Mouse (Mus musculus): ENCODE results near the gene Gm21663. TPM values are rescaled to one million over a fixed set of nuclear protein-coding genes. Genes with fewer than 3 reads are reported as not detected.
"Not testable (repeated sequence)": the region's sequence is repeated elsewhere in the genome, so short reads cannot be mapped to it uniquely, and the experiment has no call there.

Gene Gm21663
- polyA plus RNA-seq (2015; fragmentation: Nextera tagmentation; extraction: Ambion mirVana), result not detected in 2 replicates

DNA sequence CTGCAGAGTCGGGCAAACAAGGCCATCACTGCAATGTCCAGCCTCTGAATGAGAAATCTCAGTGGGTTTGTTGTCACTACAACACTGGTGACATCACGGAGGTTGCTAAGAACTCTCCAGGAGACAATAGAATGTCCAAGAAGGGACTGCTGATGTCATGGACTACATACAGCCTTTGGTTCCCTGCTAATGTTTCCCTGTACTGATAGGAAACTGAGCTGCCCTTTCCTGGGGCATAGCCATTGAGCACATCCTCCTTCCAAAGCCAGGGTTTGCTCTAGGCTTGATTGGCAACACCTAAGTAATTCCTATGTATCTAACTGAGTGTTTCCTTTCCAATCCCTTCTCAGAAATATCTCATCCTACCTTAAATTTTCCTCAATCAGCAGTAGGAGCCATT is at the start of gene Gm21663:
Gm21663 (minus strand) TSS at position 101 of the 400 bp plus-strand sequence.
- DNase-seq (ENCODE audit: low spot score), result not testable (repeated sequence)

DNA sequence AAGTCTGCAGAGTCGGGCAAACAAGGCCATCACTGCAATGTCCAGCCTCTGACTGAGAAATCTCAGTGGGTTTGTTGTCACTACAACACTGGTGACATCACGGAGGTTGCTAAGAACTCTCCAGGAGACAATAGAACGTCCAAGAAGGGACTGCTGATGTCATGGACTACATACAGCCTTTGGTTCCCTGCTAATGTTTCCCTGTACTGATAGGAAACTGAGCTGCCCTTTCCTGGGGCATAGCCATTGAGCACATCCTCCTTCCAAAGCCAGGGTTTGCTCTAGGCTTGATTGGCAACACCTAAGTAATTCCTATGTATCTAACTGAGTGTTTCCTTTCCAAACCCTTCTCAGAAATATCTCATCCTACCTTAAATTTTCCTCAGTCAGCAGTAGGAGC is 46.4 kb upstream of the Gm21663 start, which contains the start of gene Gm21698:
Gm21698 (minus strand) TSS at position 101 of the 400 bp plus-strand sequence.
- not testable (repeated sequence) for DNase-seq (ENCODE audit: low spot score)

DNA sequence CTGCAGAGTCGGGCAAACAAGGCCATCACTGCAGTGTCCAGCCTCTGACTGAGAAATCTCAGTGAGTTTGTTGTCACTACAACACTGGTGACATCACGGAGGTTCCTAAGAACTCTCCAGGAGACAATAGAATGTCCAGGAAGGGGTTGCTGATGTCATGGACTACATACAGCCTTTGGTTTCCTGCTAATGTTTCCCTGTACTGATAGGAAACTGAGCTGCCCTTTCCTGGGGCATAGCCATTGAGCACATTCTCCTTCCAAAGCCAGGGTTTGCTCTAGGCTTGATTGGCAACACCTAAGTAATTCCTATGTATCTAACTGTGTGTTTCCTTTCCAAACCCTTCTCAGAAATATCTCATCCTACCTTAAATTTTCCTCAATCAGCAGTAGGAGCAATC is 30.4 kb upstream of the Gm21663 start, which contains the start of gene Gm21680:
Gm21680 (minus strand) TSS at position 101 of the 400 bp plus-strand sequence.
- DNase-seq (ENCODE audit: low spot score), result not testable (repeated sequence)

DNA sequence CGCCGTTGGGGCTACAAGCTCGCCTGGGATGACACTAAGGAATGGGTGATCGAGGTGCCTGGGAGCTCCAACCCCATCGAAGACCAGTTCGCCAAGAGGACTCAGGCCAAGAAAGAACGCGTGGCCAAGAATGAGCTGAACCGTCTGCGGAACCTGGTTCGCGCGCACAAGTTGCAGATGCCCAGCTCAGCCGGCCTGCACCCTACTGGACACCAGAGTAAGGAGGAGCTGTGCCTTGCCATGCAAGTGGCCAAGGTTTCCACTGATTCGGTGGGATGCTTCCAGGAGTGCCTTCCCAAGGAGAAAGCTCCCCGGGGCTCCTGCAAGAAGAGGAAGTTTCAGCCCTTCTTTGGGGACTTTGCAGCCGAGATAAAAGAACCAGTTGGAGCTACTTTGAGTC is 14.9 kb upstream of the Gm21663 start:
- DNase-seq (ENCODE audit: low spot score), result not testable (repeated sequence)

DNA sequence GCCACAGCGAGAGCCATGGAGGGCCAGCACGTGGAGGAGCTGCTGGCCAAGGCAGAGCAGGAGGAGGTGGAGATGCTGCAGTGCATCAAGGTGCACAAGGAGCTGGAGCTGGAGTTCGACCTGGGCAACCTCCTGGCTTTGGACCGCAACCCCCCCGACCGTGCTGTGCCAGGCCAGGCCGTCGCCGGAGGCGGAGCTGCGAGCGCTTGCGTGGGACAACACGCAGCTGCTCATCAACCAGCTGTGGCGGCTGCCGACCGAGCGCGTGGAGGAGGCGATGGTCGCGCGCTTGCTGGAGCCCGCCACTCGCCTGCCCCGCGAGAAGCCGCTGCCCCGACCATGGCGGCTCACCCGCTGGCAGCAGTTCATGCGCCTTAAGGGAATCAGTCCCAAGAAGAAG is 14.4 kb upstream of the Gm21663 start:
- DNase-seq (ENCODE audit: low spot score), result not testable (repeated sequence)

DNA sequence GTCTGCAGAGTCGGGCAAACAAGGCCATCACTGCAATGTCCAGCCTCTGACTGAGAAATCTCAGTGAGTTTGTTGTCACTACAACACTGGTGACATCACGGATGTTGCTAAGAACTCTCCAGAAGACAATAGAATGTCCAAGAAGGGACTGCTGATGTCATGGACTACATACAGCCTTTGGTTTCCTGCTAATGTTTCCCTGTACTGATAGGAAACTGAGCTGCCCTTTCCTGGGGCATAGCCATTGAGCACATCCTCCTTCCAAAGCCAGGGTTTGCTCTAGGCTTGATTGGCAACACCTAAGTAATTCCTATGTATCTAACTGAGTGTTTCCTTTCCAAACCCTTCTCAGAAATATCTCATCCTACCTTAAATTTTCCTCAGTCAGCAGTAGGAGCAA is 12.1 kb upstream of the Gm21663 start, which contains the start of gene Gm21671:
Gm21671 (minus strand) TSS at position 101 of the 400 bp plus-strand sequence.
- not testable (repeated sequence) for DNase-seq (ENCODE audit: low spot score)

DNA sequence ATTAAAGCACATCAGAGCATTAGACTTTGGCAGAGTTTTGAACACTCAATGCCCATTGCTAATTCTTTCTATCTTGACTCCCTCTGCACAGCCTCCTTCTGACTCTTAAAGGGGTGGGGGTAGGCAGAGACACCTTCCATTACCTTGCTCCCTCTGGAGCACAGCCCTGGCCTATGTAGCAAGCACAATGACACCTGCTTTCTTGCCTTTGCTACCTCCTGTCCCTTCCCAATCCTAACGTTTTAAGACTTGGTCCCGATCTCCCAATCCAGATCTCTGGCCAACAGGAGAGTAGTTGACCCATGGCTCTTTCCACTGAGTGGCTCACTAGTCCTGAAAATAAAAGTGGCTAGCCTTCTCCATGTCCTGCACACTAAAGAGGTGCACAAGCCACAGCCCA is 3.2 kb upstream of the Gm21663 start:
- not testable (repeated sequence) for DNase-seq (ENCODE audit: low spot score)

DNA sequence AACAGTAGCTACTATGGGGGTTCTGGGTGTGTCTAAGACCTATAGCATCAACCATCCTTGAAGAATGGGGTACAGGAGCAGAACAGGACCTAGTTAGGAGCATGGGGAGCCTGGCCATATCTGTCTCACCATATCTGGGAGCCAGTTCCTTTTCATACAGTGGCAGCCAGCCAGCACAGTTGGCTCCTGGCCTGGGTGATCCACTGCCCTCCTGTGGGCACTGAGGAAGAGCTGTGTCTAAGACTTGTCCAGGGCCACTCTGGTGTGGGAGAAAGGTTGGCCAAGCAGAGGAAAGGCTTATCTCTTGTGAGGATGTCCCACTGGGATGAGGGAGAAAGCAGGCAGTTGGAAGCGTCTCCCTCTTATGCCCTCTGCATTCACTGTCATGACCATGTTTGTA is 50.9 kb downstream of the Gm21663 start:
- DNase-seq (ENCODE audit: low spot score), result no peak

DNA sequence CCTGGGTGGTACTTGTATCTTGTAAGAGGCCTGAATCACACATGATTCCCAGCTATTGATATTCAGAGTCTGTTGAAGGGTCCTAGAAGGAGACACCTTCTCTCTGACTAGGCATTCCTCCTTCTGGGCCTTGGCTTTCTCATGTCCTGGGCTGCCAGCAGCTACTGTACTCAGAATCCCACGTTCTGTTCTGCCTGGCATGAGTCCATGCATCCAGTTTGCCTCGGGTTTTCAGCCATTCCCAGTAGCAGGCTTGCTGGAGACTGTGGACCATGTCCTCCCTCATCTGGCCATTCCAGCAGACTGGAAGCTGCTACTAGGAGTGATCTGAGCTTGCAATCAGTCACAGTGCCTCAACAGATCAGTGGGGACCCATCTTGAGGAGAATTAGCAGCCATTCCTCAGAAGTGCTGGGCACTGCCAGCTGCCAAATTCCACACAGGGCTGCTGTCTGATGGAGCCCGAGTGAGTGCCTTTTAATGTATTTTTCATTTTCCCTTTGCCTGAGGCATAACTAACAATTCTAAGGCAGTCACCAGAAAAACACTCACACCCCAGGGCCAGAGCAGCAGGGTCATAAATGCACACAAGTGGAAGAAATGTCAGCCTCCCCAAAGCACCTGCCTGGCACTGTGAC is 52.3 kb downstream of the Gm21663 start:
- DNase-seq (ENCODE audit: low spot score), result no peak

DNA sequence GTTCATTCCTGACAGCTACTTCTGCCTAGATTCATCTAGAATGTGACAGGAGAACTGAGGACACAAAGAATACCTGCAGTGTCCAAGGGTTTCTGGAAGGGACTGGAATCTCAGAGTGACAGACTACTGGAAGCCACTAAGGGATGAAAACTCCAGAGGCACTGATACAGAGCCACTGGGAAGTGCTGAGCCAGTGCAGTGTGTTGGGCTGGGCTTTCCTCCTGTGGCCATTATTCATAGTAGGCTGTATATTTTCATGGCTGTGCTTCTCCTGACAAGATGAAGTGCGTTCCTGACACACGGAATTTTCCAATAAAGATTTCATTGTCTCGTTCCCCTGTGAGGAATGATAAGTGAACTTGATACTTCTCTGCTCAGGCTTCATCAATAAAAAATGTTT is 55.5 kb downstream of the Gm21663 start:
- DNase-seq (ENCODE audit: low spot score), result no peak

Other genes starting within 250 kb of the Gm21663 start
- gene Xrcc2, start 236.6 kb downstream of the Gm21663 start, polyA plus RNA-seq (2015; fragmentation: Nextera tagmentation; extraction: Ambion mirVana), result 5.1 and 5.6 TPM in 2 replicates
- gene Actr3b, start 182.4 kb downstream of the Gm21663 start, polyA plus RNA-seq (2015; fragmentation: Nextera tagmentation; extraction: Ambion mirVana), result 1.3 and 1.9 TPM in 2 replicates
- not detected in 2 replicates for gene Gm21671, start 12.0 kb upstream of the Gm21663 start, polyA plus RNA-seq (2015; fragmentation: Nextera tagmentation; extraction: Ambion mirVana)
- gene Gm21680, start 30.3 kb upstream of the Gm21663 start, polyA plus RNA-seq (2015; fragmentation: Nextera tagmentation; extraction: Ambion mirVana), result not detected in 2 replicates
- 0.10 TPM in 1 of 2 replicates, not detected in the other for gene Gm21698, start 46.3 kb upstream of the Gm21663 start, polyA plus RNA-seq (2015; fragmentation: Nextera tagmentation; extraction: Ambion mirVana)
- gene Gm1979, start 62.4 kb upstream of the Gm21663 start, polyA plus RNA-seq (2015; fragmentation: Nextera tagmentation; extraction: Ambion mirVana), result 0.09 TPM in 1 of 2 replicates, not detected in the other
- not detected in 2 replicates for gene Gm5862, start 80.5 kb upstream of the Gm21663 start, polyA plus RNA-seq (2015; fragmentation: Nextera tagmentation; extraction: Ambion mirVana)
- not detected in 2 replicates for gene Speer4a, start 97.2 kb upstream of the Gm21663 start, polyA plus RNA-seq (2015; fragmentation: Nextera tagmentation; extraction: Ambion mirVana)
- not detected in 2 replicates for gene Gm7347, start 116.2 kb upstream of the Gm21663 start, polyA plus RNA-seq (2015; fragmentation: Nextera tagmentation; extraction: Ambion mirVana)
- not detected in 2 replicates for gene Gm10471, start 146.9 kb upstream of the Gm21663 start, polyA plus RNA-seq (2015; fragmentation: Nextera tagmentation; extraction: Ambion mirVana)
- 0.09 TPM in 1 of 2 replicates, not detected in the other for gene 5031410I06Rik, start 163.0 kb upstream of the Gm21663 start, polyA plus RNA-seq (2015; fragmentation: Nextera tagmentation; extraction: Ambion mirVana)
- 0.05 TPM in 1 of 2 replicates, not detected in the other for gene Gm10220, start 179.0 kb upstream of the Gm21663 start, polyA plus RNA-seq (2015; fragmentation: Nextera tagmentation; extraction: Ambion mirVana)